10 mouse cellular contexts compared by ENCODE assay signal in genomic region chr9:73121735-73122134, GRCm38 (mm10). TPM values are rescaled to one million over a fixed set of nuclear protein-coding genes. Genes with fewer than 3 reads are reported as not detected.
DNase-seq lines count a peak whose midpoint lies in the region; ATAC-seq and TF ChIP-seq lines count a peak whose summit lies in the region.
"Had no signal": no experiment of that assay in that cellular context is flagged by ENCODE, and none has a peak within 500 bp of the region (broad histone marks: within the 10 kb centered on the region; RNA-seq: fewer than 3 reads in every experiment).

No protein-coding gene starts in this region.

- H3K36me3 ChIP-seq in intestine, postnatal 0 days (ENCODE audit: control insufficient read depth, insufficient read depth), result peaks cover 63% of the 10 kb centered on the region
- peaks cover 24% of the 10 kb centered on the region for H3K36me3 ChIP-seq in intestine, embryonic 15.5 days
- peaks cover 2% of the 10 kb centered on the region for H3K36me3 ChIP-seq in testis, adult 2 months (ENCODE audit: control insufficient read depth, insufficient read depth, low read length)

- WGBS in intestine, postnatal 0 days, result 68% methylated on average over 8 of the region's 8 CpGs
- 71% methylated on average over 8 of the region's 8 CpGs for WGBS in intestine, embryonic 15.5 days

- H3K4me1 ChIP-seq in intestine, postnatal 0 days (replicated peaks; ENCODE audit: control insufficient read depth, insufficient read depth, low read length), result no peaks in the 10 kb centered on the region
- H3K4me1 ChIP-seq in intestine, embryonic 15.5 days (replicated peaks), result no peaks in the 10 kb centered on the region
- no peaks in the 10 kb centered on the region for H3K4me1 ChIP-seq in testis, adult 2 months (ENCODE audit: control insufficient read depth, insufficient read depth, low read length)
- H3K4me1 ChIP-seq: midbrain, embryonic 12.5 days had no signal

- no peaks in the 10 kb centered on the region for H3K27me3 ChIP-seq in intestine, postnatal 0 days (replicated peaks; ENCODE audit: control insufficient read depth, insufficient read depth, low read length)
- H3K27me3 ChIP-seq in intestine, embryonic 15.5 days (replicated peaks), result no peaks in the 10 kb centered on the region
- no peaks in the 10 kb centered on the region for H3K27me3 ChIP-seq in testis, adult 2 months (ENCODE audit: control insufficient read depth, insufficient read depth, low read length)
- H3K27me3 ChIP-seq: midbrain, embryonic 12.5 days had no signal

- no peak for ATAC-seq in intestine, postnatal 0 days
- ATAC-seq in intestine, embryonic 15.5 days, result no peak

- DNase-seq in testis, postnatal 14 days (ENCODE audit: low spot score), result no peak
- peak; percentile 32 for DNase-seq in embryo, embryonic 10.5 days (ENCODE audit: low spot score)
- DNase-seq in right cerebral cortex, postnatal 4 days, result peak; percentile 37
- no peak for DNase-seq in gastrocnemius, postnatal 10 days
- DNase-seq in neural tube, embryonic 10.5 days (ENCODE audit: extremely low spot score, low spot score), result no peak

- peak; percentile 68 for TF ChIP-seq CTCF in intestine, postnatal 0 days (IDR thresholded peaks at IDR 0.05; ENCODE audit: low read depth)
- peak; percentile 23; the same call in 1 of the 2 replicates for TF ChIP-seq CTCF in testis, adult 2 months (IDR thresholded peaks at IDR 0.05; ENCODE audit: control insufficient read depth, insufficient read depth, insufficient replicate concordance, low read depth, low read length)

- H3K4me3 ChIP-seq in intestine, postnatal 0 days (ENCODE audit: low read depth, low read length), result no peak overlapping the region
- H3K4me3 ChIP-seq in intestine, embryonic 15.5 days (replicated peaks), result no peak overlapping the region
- no peak overlapping the region for H3K4me3 ChIP-seq in testis, adult 2 months (ENCODE audit: control insufficient read depth, low read depth, low read length)
- H3K4me3 ChIP-seq: midbrain, embryonic 12.5 days had no signal

- no peak overlapping the region for H3K27ac ChIP-seq in intestine, postnatal 0 days (ENCODE audit: low read depth, low read length)
- no peak overlapping the region for H3K27ac ChIP-seq in intestine, embryonic 15.5 days
- H3K27ac ChIP-seq in testis, adult 2 months (ENCODE audit: control insufficient read depth, insufficient read depth, low read depth, low read length), result no peak overlapping the region
- H3K27ac ChIP-seq: midbrain, embryonic 12.5 days had no signal

- no peak overlapping the region for H3K9ac ChIP-seq in intestine, postnatal 0 days (ENCODE audit: low read depth, low read length)
- no peak overlapping the region for H3K9ac ChIP-seq in intestine, embryonic 15.5 days
- H3K9ac ChIP-seq: midbrain, embryonic 12.5 days had no signal

- no peak for TF ChIP-seq POLR2A in testis, adult 2 months (IDR thresholded peaks at IDR 0.05; ENCODE audit: control insufficient read depth, low read depth, low read length)

- H3K4me2 ChIP-seq in intestine, postnatal 0 days (replicated peaks; ENCODE audit: low read depth), result no peak overlapping the region
- H3K4me2 ChIP-seq in intestine, embryonic 15.5 days (replicated peaks), result no peak overlapping the region
- H3K4me2 ChIP-seq: midbrain, embryonic 12.5 days had no signal

- no peaks in the 10 kb centered on the region for H3K9me3 ChIP-seq in intestine, postnatal 0 days (ENCODE audit: control insufficient read depth)
- H3K9me3 ChIP-seq in intestine, embryonic 15.5 days, result no peaks in the 10 kb centered on the region
- H3K9me3 ChIP-seq: midbrain, embryonic 12.5 days had no signal

RNA-seq across cellular contexts. Expression of gene Rsl24d1, which starts 8.5 kb away (rescaled TPM):
- 45.0 and 45.3 TPM in 2 replicates for polyA plus RNA-seq in intestine, postnatal 0 days (2015; fragmentation: Nextera tagmentation; extraction: Ambion mirVana)
- polyA plus RNA-seq in intestine, embryonic 15.5 days (2015; fragmentation: Nextera tagmentation; extraction: Ambion mirVana), result 94.3 and 108 TPM in 2 replicates
- 12.5 and 14.9 TPM in 2 replicates for polyA plus RNA-seq in testis, adult 2 months (2012; rRNA removed)
- 10 to 100 TPM; 42.0 to 43.2 TPM for total RNA-seq in gastrocnemius, postnatal 10 days (2021)

RNA-seq across cellular contexts. Expression of gene Gm20509, which starts 19.5 kb away (rescaled TPM):
- polyA plus RNA-seq in intestine, postnatal 0 days (2015; fragmentation: Nextera tagmentation; extraction: Ambion mirVana), result not detected in 2 replicates
- 0.14 TPM in 1 of 2 replicates, not detected in the other for polyA plus RNA-seq in intestine, embryonic 15.5 days (2015; fragmentation: Nextera tagmentation; extraction: Ambion mirVana)
- polyA plus RNA-seq in testis, adult 2 months (2012; rRNA removed), result 0.12 TPM in 1 of 2 replicates, not detected in the other
- not detected for total RNA-seq in gastrocnemius, postnatal 10 days (2021)
- polyA plus RNA-seq: intestine, embryonic 14.5 days; midbrain, embryonic 12.5 days had no signal

RNA-seq across cellular contexts. Expression of gene Khdc3, which starts 20.1 kb away (rescaled TPM):
- 0.16 TPM in 1 of 2 replicates, not detected in the other for polyA plus RNA-seq in intestine, postnatal 0 days (2015; fragmentation: Nextera tagmentation; extraction: Ambion mirVana)
- polyA plus RNA-seq in intestine, embryonic 15.5 days (2015; fragmentation: Nextera tagmentation; extraction: Ambion mirVana), result not detected in 2 replicates
- polyA plus RNA-seq in testis, adult 2 months (2012; rRNA removed), result 0.16 and 0.23 TPM in 2 replicates
- total RNA-seq in gastrocnemius, postnatal 10 days (2021), result not detected
- polyA plus RNA-seq: midbrain, embryonic 12.5 days had no signal

Comparison
In these comparisons a context has a peak if more than half of its experiments do, and no peak if none do; other contexts are left out.
1. DNase-seq: peak in embryo, embryonic 10.5 days (single experiment) and right cerebral cortex, postnatal 4 days (single experiment); none in testis, postnatal 14 days (single experiment), gastrocnemius, postnatal 10 days (single experiment) and neural tube, embryonic 10.5 days (single experiment).